Mouse (Mus musculus): ENCODE measurements at regions not wholly inside any gene's neighbourhood (a gene's known extent, or its start where the extent isn't known, plus 50 kb on each side); places are given as distances from the start of the nearest gene placed in this dataset.

GRCm38 (mm10) chr9:26470694-26471392 is 262.7 kb upstream of the B3gat1 start:
- DNase-seq, result no peak
- Histone ChIP-seq H3K27me3 (replicated peaks; ENCODE audit: control insufficient read depth, insufficient read depth, low read length) (no peaks in the 10 kb centered on the region), H3K4me3 (ENCODE audit: insufficient read depth, low read depth, low read length) (no peak overlapping the region), H3K4me1 (ENCODE audit: control insufficient read depth, insufficient read depth, low read length) (no peaks in the 10 kb centered on the region), H3K36me3 (ENCODE audit: control insufficient read depth, insufficient read depth, low read length) (no peaks in the 10 kb centered on the region), H3K27ac (ENCODE audit: insufficient read depth, low read depth, low read length) (no peak overlapping the region)
- TF ChIP-seq CTCF (conservative IDR thresholded peaks at IDR 0.05; ENCODE audit: insufficient read depth, insufficient read length, low read depth, low read length) (no peak), POLR2A (IDR thresholded peaks at IDR 0.05; ENCODE audit: low read depth, low read length) (no peak)
- 68% methylated on average over 7 of the region's 7 CpGs for WGBS

- H3K27ac ChIP-seq (ENCODE audit: insufficient read depth, low read depth, low read length), result no peak overlapping the region
- TF ChIP-seq CTCF (conservative IDR thresholded peaks at IDR 0.05; ENCODE audit: insufficient read depth, insufficient read length, low read depth, low read length) (no peak), POLR2A (IDR thresholded peaks at IDR 0.05; ENCODE audit: low read depth, low read length) (no peak)
- no peaks in the 10 kb centered on the region for H3K4me1 ChIP-seq (ENCODE audit: control insufficient read depth, insufficient read depth, low read length)
- no peaks in the 10 kb centered on the region for H3K27me3 ChIP-seq (replicated peaks; ENCODE audit: control insufficient read depth, insufficient read depth, low read length)
- H3K4me3 ChIP-seq (ENCODE audit: insufficient read depth, low read depth, low read length), result no peak overlapping the region
- 87% methylated on average over 3 of the region's 3 CpGs for whole genome bisulfite sequencing
- DNase-seq, result no peak
- H3K36me3 ChIP-seq (ENCODE audit: control insufficient read depth, insufficient read depth, low read length), result no peaks in the 10 kb centered on the region
Observed at GRCm38 (mm10) chr9:26476341-26476740, 257.2 kb upstream of the B3gat1 start.

GRCm38 (mm10) chr9:26480881-26481280 is 252.6 kb upstream of the B3gat1 start:
- WGBS, result 87% methylated on average over 8 of the region's 8 CpGs
- Histone ChIP-seq H3K36me3 (ENCODE audit: control insufficient read depth, insufficient read depth, low read length) (no peaks in the 10 kb centered on the region), H3K27me3 (replicated peaks; ENCODE audit: control insufficient read depth, insufficient read depth, low read length) (no peaks in the 10 kb centered on the region), H3K4me3 (ENCODE audit: insufficient read depth, low read depth, low read length) (no peak overlapping the region), H3K4me1 (ENCODE audit: control insufficient read depth, insufficient read depth, low read length) (no peaks in the 10 kb centered on the region), H3K27ac (ENCODE audit: insufficient read depth, low read depth, low read length) (no peak overlapping the region)
- DNase-seq, result no peak
- no peak for TF ChIP-seq CTCF (conservative IDR thresholded peaks at IDR 0.05; ENCODE audit: insufficient read depth, insufficient read length, low read depth, low read length)
- no peak for TF ChIP-seq POLR2A (IDR thresholded peaks at IDR 0.05; ENCODE audit: low read depth, low read length)

GRCm38 (mm10) chr9:26481890-26482289 is 251.6 kb upstream of the B3gat1 start:
- TF ChIP-seq POLR2A (IDR thresholded peaks at IDR 0.05; ENCODE audit: low read depth, low read length) (no peak), CTCF (conservative IDR thresholded peaks at IDR 0.05; ENCODE audit: insufficient read depth, insufficient read length, low read depth, low read length) (no peak)
- H3K36me3 ChIP-seq (ENCODE audit: control insufficient read depth, insufficient read depth, low read length), result no peaks in the 10 kb centered on the region
- no peak overlapping the region for H3K4me3 ChIP-seq (ENCODE audit: insufficient read depth, low read depth, low read length)
- no peak overlapping the region for H3K27ac ChIP-seq (ENCODE audit: insufficient read depth, low read depth, low read length)
- no peaks in the 10 kb centered on the region for H3K27me3 ChIP-seq (replicated peaks; ENCODE audit: control insufficient read depth, insufficient read depth, low read length)
- no peak for DNase-seq
- no peaks in the 10 kb centered on the region for H3K4me1 ChIP-seq (ENCODE audit: control insufficient read depth, insufficient read depth, low read length)

- H3K36me3 ChIP-seq (ENCODE audit: control insufficient read depth, insufficient read depth, low read length), result no peaks in the 10 kb centered on the region
- TF ChIP-seq POLR2A (IDR thresholded peaks at IDR 0.05; ENCODE audit: low read depth, low read length) (no peak), CTCF (conservative IDR thresholded peaks at IDR 0.05; ENCODE audit: insufficient read depth, insufficient read length, low read depth, low read length) (no peak)
- 85% methylated on average over 2 of the region's 2 CpGs for WGBS
- H3K27me3 ChIP-seq (replicated peaks; ENCODE audit: control insufficient read depth, insufficient read depth, low read length), result no peaks in the 10 kb centered on the region; the same call in 1 of the 2 replicates
- H3K4me1 ChIP-seq (ENCODE audit: control insufficient read depth, insufficient read depth, low read length), result no peaks in the 10 kb centered on the region
- H3K4me3 ChIP-seq (ENCODE audit: insufficient read depth, low read depth, low read length), result no peak overlapping the region
- H3K27ac ChIP-seq (ENCODE audit: insufficient read depth, low read depth, low read length), result no peak overlapping the region
- no peak for DNase-seq
Observed at GRCm38 (mm10) chr9:26493740-26494139, 239.8 kb upstream of the B3gat1 start.

GRCm38 (mm10) chr9:26502027-26502426 is 231.5 kb upstream of the B3gat1 start:
- 58% methylated on average over 1 of the region's 1 CpGs for WGBS
- DNase-seq, result no peak
- TF ChIP-seq CTCF (conservative IDR thresholded peaks at IDR 0.05; ENCODE audit: insufficient read depth, insufficient read length, low read depth, low read length), result no peak
- no peak for TF ChIP-seq POLR2A (IDR thresholded peaks at IDR 0.05; ENCODE audit: low read depth, low read length)
- Histone ChIP-seq H3K27me3 (replicated peaks; ENCODE audit: control insufficient read depth, insufficient read depth, low read length) (no peaks in the 10 kb centered on the region; the same call in 1 of the 2 replicates), H3K27ac (ENCODE audit: insufficient read depth, low read depth, low read length) (no peak overlapping the region), H3K4me3 (ENCODE audit: insufficient read depth, low read depth, low read length) (no peak overlapping the region), H3K36me3 (ENCODE audit: control insufficient read depth, insufficient read depth, low read length) (no peaks in the 10 kb centered on the region), H3K4me1 (ENCODE audit: control insufficient read depth, insufficient read depth, low read length) (no peaks in the 10 kb centered on the region)

GRCm38 (mm10) chr9:26505941-26506340 is 227.6 kb upstream of the B3gat1 start:
- DNase-seq, result no peak
- no peaks in the 10 kb centered on the region for H3K4me1 ChIP-seq (ENCODE audit: control insufficient read depth, insufficient read depth, low read length)
- H3K36me3 ChIP-seq (ENCODE audit: control insufficient read depth, insufficient read depth, low read length), result no peaks in the 10 kb centered on the region
- TF ChIP-seq CTCF (conservative IDR thresholded peaks at IDR 0.05; ENCODE audit: insufficient read depth, insufficient read length, low read depth, low read length), result no peak
- TF ChIP-seq POLR2A (IDR thresholded peaks at IDR 0.05; ENCODE audit: low read depth, low read length), result no peak
- H3K4me3 ChIP-seq (ENCODE audit: insufficient read depth, low read depth, low read length), result no peak overlapping the region
- H3K27ac ChIP-seq (ENCODE audit: insufficient read depth, low read depth, low read length), result no peak overlapping the region
- no peaks in the 10 kb centered on the region for H3K27me3 ChIP-seq (replicated peaks; ENCODE audit: control insufficient read depth, insufficient read depth, low read length)
- WGBS, result 75% methylated on average over 2 of the region's 2 CpGs
